9 mouse cellular contexts compared by ENCODE assay signal in the genomic region with DNA sequence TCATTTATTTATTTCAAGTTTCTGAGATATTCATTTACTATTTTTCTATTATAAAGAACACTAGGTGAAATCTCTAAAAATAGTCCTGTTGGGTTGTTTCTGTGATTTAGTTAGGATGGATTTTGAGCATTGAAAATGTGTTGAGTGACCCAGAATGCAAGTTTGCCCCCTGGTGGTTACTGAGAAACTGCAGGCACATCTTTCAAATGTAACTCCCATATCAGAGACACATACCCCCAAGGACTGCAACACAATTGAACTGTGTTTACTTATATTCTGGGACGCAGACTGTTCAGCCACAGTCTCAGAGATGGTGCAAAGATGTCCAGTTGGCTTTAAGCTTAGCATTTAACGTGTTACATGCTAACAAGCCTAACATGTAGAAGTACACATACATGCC.
DNase-seq lines count a peak whose midpoint lies in the region; ATAC-seq lines count a peak whose summit lies in the region.
"Had no signal": no experiment of that assay in that cellular context is flagged by ENCODE, and none has a peak within 500 bp of the region (broad histone marks: within the 10 kb centered on the region; RNA-seq: fewer than 3 reads in every experiment).

No protein-coding gene starts in this region.

- no peaks in the 10 kb centered on the region for H3K9me3 ChIP-seq in heart, embryonic 10.5 days
- H3K9me3 ChIP-seq: limb, embryonic 13.5 days had no signal

- peak; percentile 59; the same call in 1 of the 2 replicates for ATAC-seq in frontal cortex, adult (ENCODE audit: low TSS enrichment)
- peak; percentile 66 for ATAC-seq in megakaryocyte, adult 5-6 weeks (ENCODE audit: poor library complexity, severe bottlenecking)

- no peak overlapping the region for H3K27ac ChIP-seq in heart, embryonic 10.5 days
- H3K27ac ChIP-seq: limb, embryonic 13.5 days had no signal

- H3K27me3 ChIP-seq in heart, embryonic 10.5 days (ENCODE audit: insufficient read depth, poor library complexity, severe bottlenecking): no peaks in the 10 kb centered on the region
- H3K27me3 ChIP-seq: limb, embryonic 13.5 days had no signal

- peak; percentile 11 for DNase-seq in heart, adult 8-10 months (ENCODE audit: low spot score)
- no peak for DNase-seq in heart, embryonic 10.5 days (ENCODE audit: low spot score)
- peak; percentile 4 for DNase-seq in CD4-positive helper T cell, adult 2 months (ENCODE audit: low read depth, low spot score)
- DNase-seq in c-Kit-positive CD71-positive TER-119-negative erythroid progenitor cells, embryonic 14.5 days (ENCODE audit: low read depth): peak; percentile 15
- DNase-seq in layer of hippocampus, adult 9-10 months (ENCODE audit: low spot score): peak; percentile 61
- DNase-seq in testis, postnatal 14 days (ENCODE audit: low spot score): peak; percentile 6

- H3K4me3 ChIP-seq in heart, embryonic 10.5 days: no peak overlapping the region
- H3K4me3 ChIP-seq: limb, embryonic 13.5 days had no signal

- H3K4me1 ChIP-seq in heart, embryonic 10.5 days: no peaks in the 10 kb centered on the region

- peaks cover 13% of the 10 kb centered on the region; the same call in 1 of the 2 replicates for H3K36me3 ChIP-seq in heart, embryonic 10.5 days

- 20% methylated on average over 2 of the region's 2 CpGs for WGBS in heart, embryonic 10.5 days
